Mouse (Mus musculus) left cerebral cortex, postnatal 36 days (tissue): ENCODE measurements around the gene Noa1. TPM values are rescaled to one million over a fixed set of nuclear protein-coding genes. Genes with fewer than 3 reads are reported as not detected.
A peak's percentile ranks its signal among the peaks of the same experiment; 100 is the strongest.

Experiments used
- DNase-seq, 2 experiments: peaks; one replicate each; pipeline ENCODE4 v3.0.0; 2021 to 2022; ENCODE audit warnings: low spot score in 2 of 2, mixed read lengths in 1 of 2
- intact Hi-C: fragments of 180-260 bp; cut with DNase I; formaldehyde crosslinking; loops from one replicate; pipeline ENCODE4 v1.15.1; 2025
- total RNA-seq, 2 experiments: library from RNA; stranded (reverse); gene quantifications; 2 replicates each; pipeline ENCODE4 v1.2.3; 2021

The Noa1 gene
- total RNA-seq, 2 experiments from 2014 or later = 24.0 to 26.4 TPM

DNA sequence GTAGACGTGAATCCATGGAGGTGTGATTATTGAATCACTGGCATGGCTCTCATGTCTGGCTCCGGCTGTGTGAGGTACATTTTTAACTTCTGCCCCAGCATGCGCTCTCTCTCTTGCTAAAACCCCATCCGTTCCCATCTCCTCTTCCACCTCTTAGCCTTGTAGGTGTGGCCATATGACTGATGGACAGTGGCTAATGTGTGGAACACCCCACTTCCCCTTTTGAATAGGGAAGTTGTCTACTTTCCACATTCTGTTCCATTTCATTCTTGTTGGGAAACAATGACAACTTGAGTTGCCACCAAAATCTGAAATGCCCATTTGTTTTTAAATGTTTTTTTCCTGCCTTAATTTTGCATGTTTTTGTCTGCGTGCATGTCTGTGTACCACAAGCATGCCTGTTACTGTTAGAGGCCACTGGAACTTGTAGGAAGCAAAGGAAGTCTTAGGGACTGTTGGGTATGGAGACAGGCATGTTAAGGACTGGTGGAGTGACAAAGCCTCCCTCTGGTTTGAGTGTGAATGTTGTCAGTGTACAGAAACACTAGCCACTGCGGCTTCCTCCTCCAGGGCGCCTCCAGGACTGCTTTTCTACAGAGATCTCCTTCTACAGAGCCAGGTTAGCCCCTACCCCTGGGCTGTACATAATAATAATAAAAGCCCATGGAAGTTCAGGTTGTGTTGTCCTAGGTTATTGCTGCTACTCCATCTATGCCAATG is 16.9 kb downstream of the Noa1 start:
- intact Hi-C loops = no loop called here
- DNase-seq = no peak

DNA sequence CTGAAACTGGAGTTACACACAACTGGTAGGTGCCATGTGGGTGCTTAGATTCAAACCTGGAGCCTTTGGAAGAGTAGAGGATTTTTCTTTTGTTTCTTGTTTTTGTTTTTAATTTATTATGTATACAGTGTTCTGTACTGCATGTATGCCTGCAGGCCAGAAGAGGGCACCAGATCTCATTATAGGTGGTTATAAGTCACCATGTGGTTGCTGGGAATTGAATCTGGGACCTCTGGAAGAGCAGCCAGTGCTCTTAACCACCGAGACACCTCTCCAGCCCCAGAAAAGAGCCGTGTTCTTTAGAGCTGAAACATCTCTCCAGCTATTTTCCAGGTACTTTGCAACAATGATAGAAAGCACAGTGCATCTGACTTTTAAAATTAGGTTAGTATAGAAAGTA is 19.3 kb downstream of the Noa1 start:
- intact Hi-C loops = no loop called here
- DNase-seq = no peak

GRCm38 (mm10) chr5:77289686-77290085 is 20.2 kb downstream of the Noa1 start:
- no peak for DNase-seq
- intact Hi-C loops = no loop called here

- intact Hi-C loops = no loop called here
These were observed 22.0 kb downstream of the Noa1 start for GRCm38 (mm10) chr5:77287901-77288300.

GRCm38 (mm10) chr5:77286904-77287303 is 23.0 kb downstream of the Noa1 start:
- DNase-seq = no peak
- intact Hi-C loops = no loop called here

More at GRCm38 (mm10) chr5:77287901-77288300, 22.0 kb downstream of the Noa1 start:
- no peak for DNase-seq

DNA sequence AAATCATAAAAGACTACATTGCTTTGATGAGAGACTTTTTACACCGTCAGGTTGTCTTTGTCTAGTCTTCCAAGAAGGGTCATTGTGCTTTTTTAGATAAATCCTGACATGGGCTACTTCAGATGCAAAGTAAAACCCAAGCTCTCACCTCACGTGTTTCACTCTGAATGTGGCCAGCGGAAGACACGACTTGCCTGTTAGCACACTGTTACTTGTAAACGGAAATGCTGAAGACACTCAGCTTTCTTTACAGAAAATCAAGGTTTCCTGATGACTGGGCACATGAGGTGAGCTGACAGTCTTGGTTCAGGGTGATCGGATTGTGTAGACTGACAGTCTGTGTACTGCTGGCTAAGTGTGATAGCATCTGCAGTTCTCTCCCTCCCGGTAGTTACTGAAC is 24.2 kb downstream of the Noa1 start:
- intact Hi-C loops = no loop called here
- DNase-seq = no peak

- intact Hi-C loops = no loop called here
- no peak for DNase-seq
These were observed 27.6 kb downstream of the Noa1 start for GRCm38 (mm10) chr5:77282242-77282641.

DNA sequence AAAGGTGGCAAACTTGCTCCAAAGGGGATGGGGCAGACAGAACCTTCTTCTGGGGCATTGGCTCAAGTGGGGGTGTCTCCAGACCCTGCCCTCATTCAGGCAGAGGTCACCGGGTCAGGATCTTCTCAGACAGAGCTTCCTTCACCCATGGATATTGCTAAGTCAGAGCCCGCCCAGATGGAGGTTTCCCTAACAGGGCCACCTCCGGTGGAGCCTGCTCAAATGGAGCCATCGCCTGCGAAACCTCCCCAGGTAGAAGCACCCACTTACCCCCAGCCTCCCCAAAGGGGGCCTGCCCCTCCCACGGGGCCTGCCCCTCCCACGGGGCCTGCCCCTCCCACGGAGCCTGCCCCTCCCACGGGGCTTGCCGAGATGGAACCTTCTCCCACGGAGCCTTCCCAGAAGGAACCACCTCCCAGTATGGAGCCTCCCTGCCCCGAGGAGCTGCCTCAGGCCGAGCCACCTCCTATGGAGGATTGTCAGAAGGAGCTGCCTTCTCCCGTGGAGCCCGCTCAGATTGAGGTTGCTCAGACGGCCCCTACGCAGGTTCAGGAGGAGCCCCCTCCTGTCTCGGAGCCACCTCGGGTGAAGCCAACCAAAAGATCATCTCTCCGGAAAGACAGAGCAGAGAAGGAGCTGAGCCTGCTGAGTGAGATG is 28.2 kb downstream of the Noa1 start:
- no peak for DNase-seq
- intact Hi-C loops = no loop called here

DNA sequence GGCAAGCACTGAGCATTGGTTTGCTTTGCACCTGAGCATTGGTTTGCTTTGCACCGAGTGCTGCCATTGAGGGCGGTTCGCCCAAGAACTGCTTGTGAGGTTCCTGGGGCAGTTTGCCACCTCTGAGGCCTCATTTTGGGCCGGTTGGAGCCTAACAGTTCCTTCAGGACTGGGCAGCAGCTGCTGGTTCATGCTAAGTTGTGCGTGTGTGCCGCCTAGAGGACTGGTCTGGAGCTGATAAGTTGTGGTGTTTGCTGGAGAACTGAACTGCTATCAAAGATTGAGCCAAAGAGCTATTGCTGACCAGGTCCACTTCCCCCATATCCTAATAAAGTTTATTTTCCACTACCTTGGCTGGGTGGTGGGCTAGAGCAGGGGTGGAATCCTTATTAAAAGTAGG is 32.7 kb downstream of the Noa1 start:
- DNase-seq = no peak
- intact Hi-C loops = no loop called here

DNA sequence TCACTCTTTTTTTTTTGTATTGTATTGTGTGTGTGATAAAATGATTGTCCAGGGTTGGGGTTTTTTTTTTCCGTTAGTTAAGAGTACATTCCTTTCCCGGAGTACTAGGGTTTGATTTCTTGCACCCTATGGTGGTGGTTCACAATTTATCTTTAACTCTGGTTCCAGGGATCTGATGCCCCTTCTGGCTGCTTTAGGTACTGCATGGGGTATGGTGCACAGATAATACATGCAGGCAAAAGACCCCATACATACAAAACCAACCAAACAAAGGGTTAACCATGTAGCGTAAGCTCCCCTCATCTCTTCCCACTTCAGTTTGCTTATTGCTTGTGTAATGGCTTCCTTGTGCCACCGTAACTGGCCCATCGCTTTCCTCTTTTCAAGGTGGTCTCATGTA is 33.9 kb downstream of the Noa1 start:
- DNase-seq = no peak
- intact Hi-C loops = no loop called here

DNA sequence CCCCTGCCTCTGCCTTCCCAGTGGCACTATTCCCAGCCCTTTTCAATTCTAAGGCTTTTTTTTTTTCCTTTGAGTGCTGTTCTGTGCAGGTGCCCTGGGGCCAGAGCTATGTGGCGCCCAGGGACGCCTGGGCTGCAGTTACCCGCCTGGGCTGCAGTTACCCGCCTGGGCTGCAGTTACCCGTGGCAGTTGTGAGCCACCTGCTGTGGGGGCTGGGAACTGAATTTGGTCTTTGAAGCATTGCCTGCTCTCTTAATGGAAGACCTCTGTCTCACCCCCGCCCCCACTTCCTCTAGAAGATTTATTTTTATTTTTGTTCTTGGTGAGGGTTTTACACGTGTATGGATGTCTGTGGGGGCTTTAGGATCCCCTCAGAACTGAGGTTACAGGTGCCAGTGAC is 36.7 kb downstream of the Noa1 start:
- DNase-seq = no peak
- intact Hi-C loops = no loop called here

GRCm38 (mm10) chr5:77269399-77269798 is 40.5 kb downstream of the Noa1 start:
- no peak for DNase-seq
- intact Hi-C loops = no loop called here

DNA sequence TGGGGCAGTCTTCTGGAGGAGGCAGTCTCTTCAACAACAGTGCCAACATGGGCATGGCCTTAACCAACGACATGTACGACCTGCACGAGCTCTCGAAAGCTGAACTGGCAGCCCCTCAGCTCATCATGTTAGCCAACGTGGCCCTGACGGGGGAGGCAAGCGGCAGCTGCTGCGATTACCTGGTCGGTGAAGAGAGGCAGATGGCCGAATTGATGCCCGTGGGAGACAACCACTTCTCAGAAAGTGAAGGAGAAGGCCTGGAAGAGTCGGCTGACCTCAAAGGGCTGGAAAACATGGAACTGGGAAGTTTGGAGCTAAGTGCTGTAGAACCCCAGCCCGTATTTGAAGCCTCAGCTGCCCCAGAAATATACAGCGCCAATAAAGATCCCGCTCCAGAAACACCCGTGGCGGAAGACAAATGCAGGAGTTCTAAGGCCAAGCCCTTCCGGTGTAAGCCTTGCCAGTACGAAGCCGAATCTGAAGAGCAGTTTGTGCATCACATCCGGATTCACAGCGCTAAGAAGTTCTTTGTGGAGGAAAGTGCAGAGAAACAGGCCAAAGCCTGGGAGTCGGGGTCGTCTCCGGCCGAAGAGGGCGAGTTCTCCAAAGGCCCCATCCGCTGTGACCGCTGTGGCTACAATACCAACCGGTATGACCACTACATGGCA is 41.8 kb downstream of the Noa1 start:
- intact Hi-C loops = no loop called here
- no peak for DNase-seq

GRCm38 (mm10) chr5:77267441-77267840 is 42.4 kb downstream of the Noa1 start:
- intact Hi-C loops = no loop called here

DNA sequence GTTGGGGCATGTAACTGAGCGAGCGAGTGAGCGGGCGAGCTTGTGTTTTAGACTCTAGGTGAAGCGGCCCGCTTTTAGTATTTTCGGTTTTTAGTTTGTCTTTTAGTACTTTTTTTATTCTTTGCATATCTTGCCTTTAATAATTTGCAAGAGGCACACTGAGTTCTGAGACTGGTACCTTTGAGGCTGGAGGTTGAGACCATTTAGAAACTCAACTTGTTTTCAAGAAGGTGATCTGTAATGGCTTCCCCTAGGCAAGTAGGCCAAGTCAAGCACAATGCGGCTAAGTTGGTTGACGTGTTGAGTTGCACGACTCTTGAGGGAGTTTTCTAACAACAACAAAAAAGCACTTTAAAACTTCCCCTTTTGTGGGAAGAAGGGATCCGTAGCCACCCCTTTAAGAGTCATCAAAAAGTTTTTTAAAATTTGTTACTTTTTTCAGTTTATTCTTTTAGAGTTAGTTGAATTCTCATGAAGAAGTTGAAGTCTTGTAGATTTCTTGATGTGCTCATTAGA is 42.9 kb downstream of the Noa1 start:
- intact Hi-C loops = loop anchor here (1.0 kb wide), 1 partner anchor 43 kb away; the partner anchor contains the start of genes Noa1 and Polr2b
- no peak for DNase-seq

More at GRCm38 (mm10) chr5:77267441-77267840, 42.4 kb downstream of the Noa1 start:
- no peak for DNase-seq

GRCm38 (mm10) chr5:77266066-77266885 is 43.6 kb downstream of the Noa1 start:
- peak; percentile 38 to 43 for DNase-seq
- intact Hi-C loops = loop anchor here (1.0 kb wide), 1 partner anchor 44 kb away; the partner anchor contains the start of genes Noa1 and Polr2b

DNA sequence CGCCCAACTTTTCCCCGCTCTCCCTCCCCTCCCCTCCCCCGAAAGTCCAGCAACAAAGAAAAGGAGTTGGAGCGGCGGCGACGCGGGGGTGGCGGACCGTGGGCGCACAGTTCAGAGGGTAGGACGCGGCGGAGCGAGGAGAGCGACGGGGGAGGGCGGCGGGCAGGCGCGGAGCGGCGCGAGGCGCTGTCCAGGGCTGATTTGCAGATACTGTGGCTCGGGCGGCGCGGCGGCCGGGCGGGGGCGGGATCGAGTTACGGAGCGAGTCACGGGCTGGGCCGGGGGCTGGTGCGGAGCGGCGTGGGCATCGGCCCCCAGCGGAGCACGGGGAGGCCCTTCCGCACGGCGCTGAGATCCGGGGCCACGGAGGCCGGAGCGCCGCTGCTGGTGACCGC is 44.2 kb downstream of the Noa1 start:
- intact Hi-C loops = loop anchor here (1.0 kb wide), 1 partner anchor 45 kb away; the partner anchor contains the start of genes Noa1 and Polr2b
- DNase-seq = peak; percentile 28 to 50

DNA sequence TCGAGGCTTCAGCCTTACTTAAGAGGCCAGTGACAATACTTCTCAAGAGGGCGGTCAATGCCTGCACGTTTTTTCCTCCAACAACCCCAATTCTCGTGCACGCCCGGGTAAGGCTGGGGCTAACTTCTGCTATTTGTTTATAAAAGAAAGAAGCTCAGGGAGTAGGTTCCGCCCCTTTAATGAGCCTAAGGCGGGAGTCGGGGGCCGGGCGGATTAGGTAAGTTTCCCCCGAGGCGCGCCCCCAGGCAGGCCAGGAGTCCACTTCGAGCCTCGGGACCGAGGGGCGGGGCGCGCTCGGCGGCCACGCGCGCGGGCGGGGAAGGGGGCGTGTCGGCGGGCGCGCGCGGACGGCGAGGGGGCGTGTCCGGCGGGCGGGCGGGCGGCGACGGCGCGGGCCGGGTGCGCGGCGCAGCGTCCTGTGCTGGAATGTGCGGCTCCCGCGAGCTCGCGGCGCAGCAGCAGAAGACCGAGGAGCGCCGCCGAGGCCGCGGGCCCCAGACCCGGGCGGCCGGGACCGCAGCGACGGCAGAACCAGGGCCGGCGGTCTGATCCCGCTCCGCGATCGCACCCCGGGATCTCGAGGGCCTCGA is 44.7 kb downstream of the Noa1 start, which contains the start of gene Rest:
Rest (plus strand) TSS at position 411 of the 590 bp plus-strand sequence.
- DNase-seq = peak; percentile 33 to 42
- intact Hi-C loops = no loop called here

GRCm38 (mm10) chr5:77262105-77262504 is 47.8 kb downstream of the Noa1 start:
- intact Hi-C loops = no loop called here
- no peak for DNase-seq
